Mouse (Mus musculus) naive thymus-derived CD4-positive, alpha-beta T cell, adult 5 months (primary cell): ENCODE results near the gene Rap2a. TPM values are rescaled to one million over a fixed set of nuclear protein-coding genes. Genes with fewer than 3 reads are reported as not detected.

Experiments used
- polyA plus RNA-seq: library from polyadenylated mRNA; unstranded; fragments of 100-300 nt; shearing (Covaris generic); gene quantifications from one replicate; pipeline ENCODE4 v1.2.1, GENCODE M21; 2017

The Rap2a gene
- polyA plus RNA-seq = 2.3 TPM

DNA sequence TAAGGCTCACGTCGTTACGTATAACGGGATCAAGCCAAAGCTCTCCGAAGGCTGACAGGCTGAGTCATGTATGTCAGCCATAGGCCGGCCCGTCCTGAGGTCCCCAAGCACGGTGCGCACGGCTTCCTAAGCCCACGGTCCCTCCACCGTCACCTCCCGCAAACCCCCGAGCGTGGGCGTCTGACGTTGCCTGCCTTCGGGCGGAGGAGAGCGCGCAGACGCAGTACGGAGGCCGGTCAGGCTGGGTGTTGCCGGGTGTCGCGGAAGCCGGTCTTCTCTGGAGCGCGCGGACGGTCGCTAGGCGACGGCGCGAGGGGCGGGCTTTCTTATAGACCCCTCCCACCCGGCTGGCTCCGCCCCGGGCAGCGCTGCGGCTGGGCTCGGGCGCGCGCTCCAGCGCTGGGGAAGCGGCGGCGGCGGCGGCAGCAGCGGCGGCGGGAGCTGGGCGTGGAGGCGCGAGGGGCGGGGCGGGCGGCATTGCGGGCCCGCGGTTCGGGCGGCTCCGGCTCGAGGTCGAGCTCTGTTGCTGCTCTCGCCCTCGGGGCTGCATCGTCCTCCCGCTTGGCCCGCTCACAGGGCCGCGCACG is at the start of gene Rap2a:
Gene Rap2a (plus strand): TSS at position 463 of the 587 bp plus-strand sequence.

Other genes with a start within 250 kb of the Rap2a start
- gene Mbnl2, start 202.8 kb upstream of the Rap2a start, polyA plus RNA-seq = 70.1 TPM